Mouse (Mus musculus) G1E (cell line): ENCODE data around the gene Polq. TPM values are rescaled to one million over a fixed set of nuclear protein-coding genes. Genes with fewer than 3 reads are reported as not detected.

Experiments
- ATAC-seq: 2 replicates; pipeline ENCODE4 v1.8.0; 2016; ENCODE audit warnings: mild to moderate bottlenecking; ENCODE audit not compliant: insufficient number of reproducible peaks, poor library complexity, low FRiP score, severe bottlenecking; ENCODE audit errors: extremely low read depth
- DNase-seq: peaks from one replicate; pipeline ENCODE4 v3.0.0; 2012; ENCODE audit warnings: low spot score
- H3K27me3 ChIP-seq: 2 replicates; pipeline ENCODE4 v1.6.1; 2012; ENCODE audit warnings: mild to moderate bottlenecking, low read length, inconsistent platforms; ENCODE audit not compliant: insufficient read depth
- H3K36me3 ChIP-seq: replicated peaks from 2 replicates; pipeline ENCODE3; 2012; ENCODE audit warnings: mild to moderate bottlenecking, inconsistent platforms
- H3K4me1 ChIP-seq: 2 replicates; pipeline ENCODE4 v1.6.1; 2012; ENCODE audit warnings: low read depth, low read length, inconsistent platforms, mixed read lengths; ENCODE audit not compliant: insufficient read depth
- H3K4me3 ChIP-seq: 2 replicates; pipeline ENCODE4 v1.5.1; 2012; ENCODE audit warnings: low read depth, mild to moderate bottlenecking, inconsistent platforms, low read length, moderate library complexity, mixed read lengths
- H3K9me3 ChIP-seq: replicated peaks from 2 replicates; pipeline ENCODE4 v1.6.1; 2012; ENCODE audit warnings: inconsistent platforms
- CTCF ChIP-seq: IDR thresholded peaks from 2 replicates; pipeline ENCODE4 v1.5.1; 2012; ENCODE audit warnings: low read depth, low read length, inconsistent platforms, mixed read lengths
- GATA1 ChIP-seq: IDR thresholded peaks from 2 replicates; pipeline ENCODE4 v1.6.1; 2012; ENCODE audit warnings: borderline replicate concordance, low read length, inconsistent platforms, mixed read lengths
- GATA2 ChIP-seq: IDR thresholded peaks from 2 replicates; pipeline ENCODE4 v1.6.1; 2012; ENCODE audit warnings: low read depth, low read length, inconsistent platforms, borderline replicate concordance
- POLR2AphosphoS5 ChIP-seq: IDR thresholded peaks from 2 replicates; pipeline ENCODE4 v1.6.1; 2012; ENCODE audit warnings: low read depth, low read length, inconsistent platforms; ENCODE audit not compliant: insufficient replicate concordance
- TAL1 ChIP-seq: conservative IDR thresholded peaks from 2 replicates; pipeline ENCODE4 v1.6.1; 2012; ENCODE audit warnings: low read depth, low read length, inconsistent platforms, mixed read lengths
- polyA plus RNA-seq: library from polyadenylated mRNA; stranded (reverse); fragments of >175 nt; gene quantifications from 2 replicates; pipeline ENCODE4 v1.2.3, GENCODE M21; 2012
- total RNA-seq, 2 experiments: library from RNA; stranded (forward) in 1 of 2; stranded (reverse) in 1 of 2; fragments of 200-1000 nt in 1 of 2; fragments of >200 nt in 1 of 2; fragmentation: Nextera tagmentation in 1 of 2; gene quantifications; 2 replicates each; pipeline ENCODE4 v1.2.3; 2014 to 2017

The Polq gene
- total RNA-seq (2014; fragmentation: Nextera tagmentation) (42.1 and 45.1 TPM in 2 replicates), total RNA-seq (2017) (24.5 and 26.9 TPM in 2 replicates), polyA plus RNA-seq (3.0 and 4.2 TPM in 2 replicates)

DNA sequence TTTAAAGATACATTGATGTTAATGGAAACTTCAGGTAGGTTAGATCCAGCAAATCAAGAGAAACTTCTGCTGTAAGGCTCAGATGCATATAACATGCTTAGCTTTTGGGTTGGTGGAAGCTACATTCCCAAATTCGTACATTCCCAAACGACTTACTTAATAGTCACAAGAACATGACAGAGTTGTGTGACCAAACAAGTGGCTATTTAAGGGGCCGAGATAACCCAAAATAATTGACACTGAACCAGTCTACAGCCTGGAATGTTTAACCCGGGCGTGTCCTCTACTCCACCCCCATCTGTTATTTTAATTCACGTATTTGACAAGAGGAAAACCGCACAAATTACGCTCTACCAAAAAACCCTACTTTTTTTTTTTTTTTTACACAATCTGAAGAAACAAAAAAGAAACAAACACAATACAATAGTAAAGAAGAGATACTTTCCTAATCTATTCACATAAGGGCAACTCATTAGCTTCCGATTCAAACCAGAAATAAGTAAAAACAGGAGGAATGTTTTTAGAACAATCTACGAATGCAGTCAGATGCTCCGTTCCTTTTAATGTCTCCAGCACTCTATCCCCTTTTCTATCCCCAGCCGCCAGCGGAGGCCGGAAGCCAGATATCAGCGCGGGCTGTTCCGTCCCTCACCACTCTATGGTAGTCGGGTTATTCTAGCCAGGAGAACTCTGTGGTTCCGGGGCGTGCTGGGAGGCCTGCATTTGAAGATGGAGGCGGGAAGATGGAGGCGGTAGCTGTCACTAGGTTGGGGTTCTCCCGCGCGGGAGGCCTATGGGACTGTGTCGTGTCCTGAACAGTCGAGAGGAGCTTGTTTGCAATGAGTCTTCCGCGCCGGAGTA lies at the start of gene Polq:
Gene Polq (plus strand): TSS at position 726 of the 861 bp plus-strand sequence.
- H3K9me3 ChIP-seq, result no peaks in the 10 kb centered on the region
- H3K4me1 ChIP-seq, result peaks cover 26% of the 10 kb centered on the region
- DNase-seq, result peak; percentile 83
- no peak for TF ChIP-seq POLR2AphosphoS5
- TF ChIP-seq GATA1, result no peak
- TF ChIP-seq GATA2, result no peak
- TF ChIP-seq TAL1, result no peak
- TF ChIP-seq CTCF, result no peak
- peak; percentile 96 for ATAC-seq
- H3K4me3 ChIP-seq, result peak within 1 kb of the TSS; percentile 100
- peaks cover 7% of the 10 kb centered on the region; the same call in 1 of the 2 replicates for H3K27me3 ChIP-seq
- H3K36me3 ChIP-seq, result peaks cover 28% of the 10 kb centered on the region

GRCm38 (mm10) chr16:36963415-36963814 lies 48.2 kb upstream of the Polq start:
- DNase-seq, result no peak
- no peak overlapping the region for H3K4me3 ChIP-seq
- peaks cover 28% of the 10 kb centered on the region for H3K36me3 ChIP-seq
- ATAC-seq, result no peak
- no peaks in the 10 kb centered on the region for H3K27me3 ChIP-seq
- H3K9me3 ChIP-seq, result no peaks in the 10 kb centered on the region
- H3K4me1 ChIP-seq, result no peaks in the 10 kb centered on the region
- TF ChIP-seq TAL1, result no peak
- no peak for TF ChIP-seq POLR2AphosphoS5
- TF ChIP-seq CTCF, result no peak
- TF ChIP-seq GATA2, result no peak
- TF ChIP-seq GATA1, result no peak

GRCm38 (mm10) chr16:36979127-36979526 lies 32.5 kb upstream of the Polq start:
- Histone ChIP-seq H3K4me1 (no peaks in the 10 kb centered on the region), H3K27me3 (0 out of 2 replicates have a peak, but pooled peaks cover 3% of the 10 kb centered on the region), H3K4me3 (no peak overlapping the region), H3K36me3 (no peaks in the 10 kb centered on the region), H3K9me3 (no peaks in the 10 kb centered on the region)
- no peak for ATAC-seq
- TF ChIP-seq GATA1, result no peak
- no peak for DNase-seq

- Histone ChIP-seq H3K36me3 (no peaks in the 10 kb centered on the region), H3K4me3 (no peak overlapping the region), H3K27me3 (peaks cover 3% of the 10 kb centered on the region; the same call in 1 of the 2 replicates), H3K9me3 (no peaks in the 10 kb centered on the region), H3K4me1 (peaks cover 4% of the 10 kb centered on the region; the same call in 1 of the 2 replicates)
- no peak for DNase-seq
- TF ChIP-seq POLR2AphosphoS5 (no peak), GATA2 (no peak), TAL1 (no peak), CTCF (no peak), GATA1 (no peak)
- no peak for ATAC-seq
Observed at GRCm38 (mm10) chr16:36983796-36984195, 27.8 kb upstream of the Polq start.

GRCm38 (mm10) chr16:36985636-36986042 lies 25.9 kb upstream of the Polq start:
- H3K36me3 ChIP-seq, result no peaks in the 10 kb centered on the region
- DNase-seq (no peak), ATAC-seq (no peak)
- no peaks in the 10 kb centered on the region for H3K9me3 ChIP-seq
- H3K4me3 ChIP-seq, result no peak overlapping the region
- peaks cover 9% of the 10 kb centered on the region; the same call in 1 of the 2 replicates for H3K27me3 ChIP-seq
- peaks cover 4% of the 10 kb centered on the region for H3K4me1 ChIP-seq
- TF ChIP-seq TAL1 (no peak), GATA2 (no peak), CTCF (no peak), GATA1 (no peak), POLR2AphosphoS5 (no peak)

- TF ChIP-seq POLR2AphosphoS5, result no peak
- peaks cover 4% of the 10 kb centered on the region for H3K4me1 ChIP-seq
- peaks cover 9% of the 10 kb centered on the region; the same call in 1 of the 2 replicates for H3K27me3 ChIP-seq
- no peak overlapping the region for H3K4me3 ChIP-seq
- H3K36me3 ChIP-seq, result no peaks in the 10 kb centered on the region
- ATAC-seq, result no peak
- no peaks in the 10 kb centered on the region for H3K9me3 ChIP-seq
- no peak for DNase-seq
Observed at GRCm38 (mm10) chr16:36987399-36987798, 24.2 kb upstream of the Polq start.
